Mouse (Mus musculus) lung, postnatal 0 days (tissue): ENCODE measurements around the gene Gm6377. TPM values are rescaled to one million over a fixed set of nuclear protein-coding genes. Genes with fewer than 3 reads are reported as not detected.

Source experiments
- ATAC-seq: fragments of 200-750 bp; cut with Nextera tagmentation; 2 replicates; pipeline ENCODE4 v1.8.0; 2017; ENCODE audit warnings: moderate library complexity
- DNase-seq: peaks from one replicate; pipeline ENCODE4 v3.0.0-alpha.2; 2016; ENCODE audit warnings: low spot score
- H3K27ac ChIP-seq: fragments of 300-500 bp; sonication (generic); 2 replicates; pipeline ENCODE4 v1.5.1; 2014; ENCODE audit warnings: antibody characterized with exemption, mild to moderate bottlenecking, low read length, mixed read lengths
- H3K27me3 ChIP-seq: fragments of 300-500 bp; sonication (generic); replicated peaks from 2 replicates; pipeline ENCODE4 v1.6.1; 2014; ENCODE audit warnings: low read length, mixed read lengths; ENCODE audit not compliant: insufficient read depth
- H3K36me3 ChIP-seq: fragments of 300-500 bp; sonication (generic); 2 replicates; pipeline ENCODE4 v1.6.1; 2014; ENCODE audit warnings: low read length, mixed read lengths; ENCODE audit not compliant: insufficient read depth
- H3K4me1 ChIP-seq: fragments of 300-500 bp; sonication (generic); 2 replicates; pipeline ENCODE4 v1.6.1; 2014; ENCODE audit warnings: antibody characterized with exemption, low read depth, low read length, mixed read lengths; ENCODE audit not compliant: insufficient read depth
- H3K4me2 ChIP-seq: fragments of 300-500 bp; sonication (generic); replicated peaks from 2 replicates; pipeline ENCODE4 v1.6.1; 2014; ENCODE audit warnings: low read depth, mild to moderate bottlenecking, low read length, moderate library complexity, mixed read lengths
- H3K4me3 ChIP-seq: fragments of 300-500 bp; sonication (generic); 2 replicates; pipeline ENCODE4 v1.5.1; 2014; ENCODE audit warnings: low read depth, low read length
- H3K9ac ChIP-seq: fragments of 300-500 bp; sonication (generic); replicated peaks from 2 replicates; pipeline ENCODE4 v1.6.1; 2014; ENCODE audit warnings: low read depth, mild to moderate bottlenecking
- H3K9me3 ChIP-seq: fragments of 300-500 bp; sonication (generic); 2 replicates; pipeline ENCODE4 v1.6.1; 2016; ENCODE audit warnings: low read length, mixed read lengths
- CTCF ChIP-seq: IDR thresholded peaks from 2 replicates; pipeline ENCODE4 v1.5.1; 2016; ENCODE audit warnings: antibody characterized with exemption, mild to moderate bottlenecking
- EP300 ChIP-seq: IDR thresholded peaks from 2 replicates; pipeline ENCODE4 v1.6.1; 2016; ENCODE audit warnings: antibody characterized with exemption, mild to moderate bottlenecking, control low read depth
- WGBS: fragments of 180-500 bp; shearing (Covaris S2); extraction: QIAGEN DNeasy Blood & Tissue Kit; methylation state at CpG from one replicate; pipeline ENCODE4 v1.1.7; 2014; 5-methylcytosine and 5-hydroxymethylcytosine counted together
- polyA plus RNA-seq: library from polyadenylated mRNA; unstranded; fragments of >200 nt; fragmentation: Nextera tagmentation; extraction: Ambion mirVana; gene quantifications from 2 replicates; pipeline ENCODE4 v1.2.1, GENCODE M21; 2015

The Gm6377 gene
- polyA plus RNA-seq, 1 experiment from 2014 or later = 0.47 TPM

DNA sequence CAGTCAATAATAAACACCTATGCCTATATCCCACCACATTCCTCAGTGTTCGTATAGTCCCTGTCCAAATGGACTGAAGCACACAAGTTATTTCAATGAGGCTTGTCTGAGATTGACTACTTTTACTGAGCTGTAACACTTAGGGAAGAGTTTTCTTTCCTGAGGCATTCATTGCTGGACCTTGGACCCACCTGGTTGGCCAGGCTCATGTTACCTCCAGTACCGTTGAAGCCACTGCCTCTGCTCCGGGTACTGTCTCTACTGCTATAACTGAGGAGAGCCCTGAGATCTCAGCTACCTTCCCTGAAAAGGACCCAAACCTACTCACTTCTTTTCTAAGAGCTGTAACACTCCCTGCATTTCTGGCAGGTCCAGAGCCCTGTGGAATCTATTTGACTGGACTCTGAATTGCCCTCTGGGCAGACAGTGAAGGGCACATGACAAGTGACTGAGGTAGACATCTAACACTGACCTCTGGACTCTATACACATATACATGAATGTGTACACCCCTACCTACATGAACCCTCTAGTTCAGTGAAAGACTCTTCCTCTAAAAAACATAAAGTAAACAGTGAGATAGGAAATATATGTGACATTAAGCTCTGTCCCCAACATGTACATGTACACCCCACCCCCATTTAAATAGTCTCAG lies 39.0 kb downstream of the Gm6377 start:
- Histone ChIP-seq H3K4me1 (no peaks in the 10 kb centered on the region), H3K9ac (no peak overlapping the region), H3K36me3 (no peaks in the 10 kb centered on the region), H3K27ac (no peak overlapping the region), H3K9me3 (no peaks in the 10 kb centered on the region), H3K27me3 (no peaks in the 10 kb centered on the region), H3K4me3 (no peak overlapping the region), H3K4me2 (no peak overlapping the region)
- TF ChIP-seq CTCF (no peak), EP300 (no peak)
- ATAC-seq (no peak), DNase-seq (no peak)
- 88% methylated on average over 3 of the region's 3 CpGs for WGBS

- TF ChIP-seq CTCF = peak; percentile 67
- TF ChIP-seq EP300 = no peak
- Histone ChIP-seq H3K27ac (no peak overlapping the region), H3K27me3 (no peaks in the 10 kb centered on the region), H3K9ac (no peak overlapping the region), H3K4me3 (no peak overlapping the region), H3K4me1 (no peaks in the 10 kb centered on the region), H3K36me3 (no peaks in the 10 kb centered on the region), H3K9me3 (no peaks in the 10 kb centered on the region), H3K4me2 (no peak overlapping the region)
- no peak for ATAC-seq
- DNase-seq = peak; percentile 19
These were observed 41.6 kb downstream of the Gm6377 start for GRCm38 (mm10) chrX:109238163-109238562.

Other genes with a start within 250 kb of the Gm6377 start
- gene Hmgn5, start 183.4 kb upstream of the Gm6377 start, polyA plus RNA-seq = 16.9 and 17.6 TPM in 2 replicates
- gene Sh3bgrl, start 101.4 kb upstream of the Gm6377 start, polyA plus RNA-seq = 127 and 170 TPM in 2 replicates